Mouse (Mus musculus): ENCODE data around the gene Clstn1.

Clstn1 gene

GRCm38 (mm10) chr4:149586044-149586782 is at the start of gene Clstn1:
Gene Clstn1, plus strand, starts transcription at chr4:149586468.
- in situ Hi-C loops (cut with MboI, MseI): no loop called here

- in situ Hi-C loops (cut with MboI, MseI): loop anchor here (10.0 kb wide), 1 partner anchor 385 kb away; no protein-coding TSS in a partner anchor
Measured at GRCm38 (mm10) chr4:149539441-149539840, 46.8 kb upstream of the Clstn1 start.

- in situ Hi-C loops (cut with MboI, MseI): no loop called here
Measured at GRCm38 (mm10) chr4:149541935-149542334, 44.3 kb upstream of the Clstn1 start.

GRCm38 (mm10) chr4:149542431-149542830 is 43.8 kb upstream of the Clstn1 start:
- in situ Hi-C loops (cut with MboI, MseI): no loop called here

GRCm38 (mm10) chr4:149542927-149543553 is 43.2 kb upstream of the Clstn1 start:
- in situ Hi-C loops (cut with MboI, MseI): no loop called here

- in situ Hi-C loops (cut with MboI, MseI): no loop called here
Measured at GRCm38 (mm10) chr4:149544892-149545291, 41.4 kb upstream of the Clstn1 start.

GRCm38 (mm10) chr4:149546797-149547444 is 39.3 kb upstream of the Clstn1 start:
- in situ Hi-C loops (cut with MboI, MseI): no loop called here

GRCm38 (mm10) chr4:149547523-149547922 is 38.7 kb upstream of the Clstn1 start:
- in situ Hi-C loops (cut with MboI, MseI): no loop called here

GRCm38 (mm10) chr4:149549221-149549925 is 36.9 kb upstream of the Clstn1 start:
- in situ Hi-C loops (cut with MboI, MseI): no loop called here

GRCm38 (mm10) chr4:149550866-149551265 is 35.4 kb upstream of the Clstn1 start:
- in situ Hi-C loops (cut with MboI, MseI): no loop called here

GRCm38 (mm10) chr4:149551696-149552095 is 34.6 kb upstream of the Clstn1 start:
- in situ Hi-C loops (cut with MboI, MseI): no loop called here

GRCm38 (mm10) chr4:149553834-149554233 is 32.4 kb upstream of the Clstn1 start:
- in situ Hi-C loops (cut with MboI, MseI): no loop called here

GRCm38 (mm10) chr4:149556111-149556510 is 30.2 kb upstream of the Clstn1 start:
- in situ Hi-C loops (cut with MboI, MseI): no loop called here

- in situ Hi-C loops (cut with MboI, MseI): no loop called here
Measured at GRCm38 (mm10) chr4:149557905-149558304, 28.4 kb upstream of the Clstn1 start.

- in situ Hi-C loops (cut with MboI, MseI): no loop called here
Measured at GRCm38 (mm10) chr4:149558389-149558788, 27.9 kb upstream of the Clstn1 start.

GRCm38 (mm10) chr4:149561392-149561791 is 24.9 kb upstream of the Clstn1 start:
- in situ Hi-C loops (cut with MboI, MseI): loop anchor here (10.0 kb wide), 1 partner anchor 923 kb away; no protein-coding TSS in a partner anchor

GRCm38 (mm10) chr4:149561986-149562904 is 24.0 kb upstream of the Clstn1 start:
- in situ Hi-C loops (cut with MboI, MseI): loop anchor here (10.0 kb wide), 1 partner anchor 923 kb away; no protein-coding TSS in a partner anchor

- in situ Hi-C loops (cut with MboI, MseI): loop anchor here (10.0 kb wide), 1 partner anchor 922 kb away; no protein-coding TSS in a partner anchor
Measured at GRCm38 (mm10) chr4:149562905-149563347, 23.3 kb upstream of the Clstn1 start.

GRCm38 (mm10) chr4:149563941-149564361 is 22.3 kb upstream of the Clstn1 start:
- in situ Hi-C loops (cut with MboI, MseI): loop anchor here (10.0 kb wide), 1 partner anchor 921 kb away; no protein-coding TSS in a partner anchor

All from T-helper 2 cell (primary cell).